Mouse (Mus musculus): ENCODE results near the gene Idnk.

GRCm38 (mm10) chr13:58148256-58148831 lies 9.1 kb upstream of the Idnk start:
- TF ChIP-seq CTCF (IDR thresholded peaks at IDR 0.05; ENCODE audit: control insufficient read depth, insufficient read depth, low read length) (no peak), POLR2A (IDR thresholded peaks at IDR 0.05; ENCODE audit: borderline replicate concordance, control insufficient read depth, low read depth, low read length) (no peak)

All from bone marrow, adult 2 months (tissue).